Mouse (Mus musculus) megakaryocyte, adult 5-6 weeks (primary cell): Measurements from ENCODE around the gene Comt. TPM values are rescaled to one million over a fixed set of nuclear protein-coding genes. Genes with fewer than 3 reads are reported as not detected.

Source experiments
- ATAC-seq: 2 replicates; pipeline ENCODE4 v1.8.0; 2016; ENCODE audit warnings: mild to moderate bottlenecking, inconsistent platforms; ENCODE audit not compliant: poor library complexity, severe bottlenecking
- total RNA-seq, 2 experiments: library from RNA; stranded (forward) in 1 of 2; stranded (reverse) in 1 of 2; fragments of 153-499, 151-499 nt in 1 of 2; fragments of 221-1000, 200-1000 nt in 1 of 2; gene quantifications; 2 replicates each; pipeline versions ENCODE4 v1.2.3 to v1.2.4; 2015 to 2017

Comt gene
- total RNA-seq, 2 experiments from 2014 or later: 40.8 to 43.8 TPM

GRCm38 (mm10) chr16:18391728-18392127 is 34.9 kb downstream of the Comt start:
- ATAC-seq: no peak

- no peak for ATAC-seq
Observed at GRCm38 (mm10) chr16:18391127-18391526, 35.5 kb downstream of the Comt start.

- ATAC-seq: no peak
Observed at GRCm38 (mm10) chr16:18390399-18390798, 36.3 kb downstream of the Comt start.

- ATAC-seq: no peak
Observed at GRCm38 (mm10) chr16:18388583-18389435, 37.8 kb downstream of the Comt start.

GRCm38 (mm10) chr16:18387704-18388582 is 38.7 kb downstream of the Comt start:
- no peak for ATAC-seq

- ATAC-seq: no peak
Observed at GRCm38 (mm10) chr16:18386972-18387371, 39.7 kb downstream of the Comt start.

- ATAC-seq: no peak
Observed at GRCm38 (mm10) chr16:18386451-18386850, 40.2 kb downstream of the Comt start.

- ATAC-seq: no peak
Observed at GRCm38 (mm10) chr16:18385411-18385810, 41.2 kb downstream of the Comt start.

GRCm38 (mm10) chr16:18384659-18385058 is 42.0 kb downstream of the Comt start:
- ATAC-seq: no peak

GRCm38 (mm10) chr16:18384211-18384610 is 42.4 kb downstream of the Comt start:
- no peak for ATAC-seq

GRCm38 (mm10) chr16:18383756-18384155 is 42.9 kb downstream of the Comt start:
- ATAC-seq: no peak

GRCm38 (mm10) chr16:18383045-18383726 is 43.5 kb downstream of the Comt start:
- no peak for ATAC-seq

- ATAC-seq: no peak
Observed at GRCm38 (mm10) chr16:18381621-18382258, 44.9 kb downstream of the Comt start.

GRCm38 (mm10) chr16:18380495-18381063 is 46.1 kb downstream of the Comt start:
- ATAC-seq: no peak

- no peak for ATAC-seq
Observed at GRCm38 (mm10) chr16:18379338-18380001, 47.2 kb downstream of the Comt start.

GRCm38 (mm10) chr16:18378489-18378888 is 48.2 kb downstream of the Comt start:
- ATAC-seq: no peak

GRCm38 (mm10) chr16:18377203-18377602 is 49.4 kb downstream of the Comt start:
- ATAC-seq: no peak

GRCm38 (mm10) chr16:18376297-18376954 is 50.2 kb downstream of the Comt start:
- no peak for ATAC-seq

GRCm38 (mm10) chr16:18373632-18374031 is 53.0 kb downstream of the Comt start:
- no peak for ATAC-seq
